9 mouse cellular contexts compared by ENCODE assay signal in genomic region chr2:157750926-157751588, GRCm38 (mm10). TPM values are rescaled to one million over a fixed set of nuclear protein-coding genes. Genes with fewer than 3 reads are reported as not detected.
DNase-seq lines count a peak whose midpoint lies in the region; ATAC-seq and TF ChIP-seq lines count a peak whose summit lies in the region.
"Had no signal": no experiment of that assay in that cellular context is flagged by ENCODE, and none has a peak within 500 bp of the region (broad histone marks: within the 10 kb centered on the region; RNA-seq: fewer than 3 reads in every experiment).

No protein-coding gene starts in this region.

- ATAC-seq in hindbrain, embryonic 12.5 days (ENCODE audit: low FRiP score), result no peak
- no peak for ATAC-seq in midbrain, postnatal 0 days (ENCODE audit: low FRiP score)

- no peak for TF ChIP-seq CTCF in layer of hippocampus, adult 2 months (conservative IDR thresholded peaks at IDR 0.05)
- no peak for TF ChIP-seq CTCF in midbrain, postnatal 0 days (IDR thresholded peaks at IDR 0.05)

- DNase-seq in layer of hippocampus, adult 2 months (ENCODE audit: low spot score in 2 of 2), result no peak
- no peak for DNase-seq in layer of hippocampus, adult 9-10 months (ENCODE audit: low spot score)
- peak; percentile 42 for DNase-seq in fibroblast of lung, adult 2 months (ENCODE audit: low read depth)
- DNase-seq in midbrain, postnatal 0 days (ENCODE audit: low spot score), result peak; percentile 48
- no peak for DNase-seq in urinary bladder, adult 18-20 months (ENCODE audit: low spot score in 2 of 2)
- no peak for DNase-seq in right cerebral cortex, postnatal 25 days
- DNase-seq in layer of hippocampus, adult 8-10 months (ENCODE audit: low spot score in 2 of 2), result no peak

- H3K36me3 ChIP-seq in hindbrain, embryonic 12.5 days, result peaks cover 6% of the 10 kb centered on the region; the same call in 1 of the 2 replicates
- no peaks in the 10 kb centered on the region; the same call in 1 of the 2 replicates for H3K36me3 ChIP-seq in midbrain, postnatal 0 days (ENCODE audit: insufficient read depth, low read length)

- peak overlapping the region; percentile 29; the same call in 1 of the 2 replicates for H3K9ac ChIP-seq in hindbrain, embryonic 12.5 days
- no peak overlapping the region for H3K9ac ChIP-seq in midbrain, postnatal 0 days (replicated peaks; ENCODE audit: low read length, poor library complexity, severe bottlenecking)

- WGBS in hindbrain, embryonic 12.5 days, result 79% methylated on average over 12 of the region's 12 CpGs
- 63% methylated on average over 12 of the region's 12 CpGs for WGBS in midbrain, postnatal 0 days

- H3K4me2 ChIP-seq in hindbrain, embryonic 12.5 days (replicated peaks), result no peak overlapping the region
- no peak overlapping the region for H3K4me2 ChIP-seq in midbrain, postnatal 0 days (ENCODE audit: low read depth, low read length, poor library complexity, severe bottlenecking)

- H3K4me1 ChIP-seq in hindbrain, embryonic 12.5 days, result peaks cover 53% of the 10 kb centered on the region
- peaks cover 20% of the 10 kb centered on the region for H3K4me1 ChIP-seq in midbrain, postnatal 0 days (ENCODE audit: insufficient read depth, low read length)

- H3K27me3 ChIP-seq in hindbrain, embryonic 12.5 days, result no peaks in the 10 kb centered on the region
- H3K27me3 ChIP-seq in midbrain, postnatal 0 days (ENCODE audit: insufficient read depth, low read length), result no peaks in the 10 kb centered on the region

- H3K4me3 ChIP-seq in layer of hippocampus, adult 2 months, result no peak overlapping the region
- no peak overlapping the region for H3K4me3 ChIP-seq in hindbrain, embryonic 12.5 days
- H3K4me3 ChIP-seq in midbrain, postnatal 0 days (ENCODE audit: low read depth, low read length), result no peak overlapping the region

- peak overlapping the region; percentile 75 for H3K27ac ChIP-seq in layer of hippocampus, adult 2 months
- H3K27ac ChIP-seq in hindbrain, embryonic 12.5 days, result peak overlapping the region; percentile 89
- peak overlapping the region; percentile 67 for H3K27ac ChIP-seq in midbrain, postnatal 0 days (ENCODE audit: low read depth, low read length)
- H3K27ac ChIP-seq: kidney, postnatal 0 days had no signal

- H3K9me3 ChIP-seq in hindbrain, embryonic 12.5 days (replicated peaks), result 0 out of 2 replicates have a peak, but pooled peaks cover under 1% of the 10 kb centered on the region
- no peaks in the 10 kb centered on the region for H3K9me3 ChIP-seq in midbrain, postnatal 0 days (ENCODE audit: low read length)

RNA-seq across cellular contexts. Expression of gene Ctnnbl1, which starts 13.9 kb away (rescaled TPM):
- 10 to 100 TPM; 29.2 to 32.8 TPM for total RNA-seq in layer of hippocampus, adult 2 months (2021)
- polyA plus RNA-seq in hindbrain, embryonic 12.5 days (2016; fragmentation: Nextera tagmentation; extraction: Ambion mirVana), result 82.3 and 83.7 TPM in 2 replicates
- 33.7 and 40.0 TPM in 2 replicates for total RNA-seq in midbrain, postnatal 0 days (2014; rRNA removed)
- polyA plus RNA-seq in midbrain, postnatal 0 days (2015; fragmentation: Nextera tagmentation; extraction: Ambion mirVana), result 44.7 and 45.5 TPM in 2 replicates
- 10 to 100 TPM; 27.3 to 37.7 (median 29.8) TPM for total RNA-seq in layer of hippocampus, adult 8-10 months (2022)

Comparison
In these comparisons a context has a peak if more than half of its experiments do, and no peak if none do; other contexts are left out.
1. DNase-seq: peak in fibroblast of lung, adult 2 months (single experiment) and midbrain, postnatal 0 days (single experiment); none in layer of hippocampus, adult 2 months (0 of 2), layer of hippocampus, adult 9-10 months (single experiment), urinary bladder, adult 18-20 months (0 of 2), right cerebral cortex, postnatal 25 days (single experiment) and layer of hippocampus, adult 8-10 months (0 of 2).
2. Peak in every context shown above with its lines, with median percentiles within 50 percentile points of each other: H3K27ac ChIP-seq.